Mouse (Mus musculus) thymus, adult 2 months (tissue): Measurements from ENCODE around the gene Mtmr11.

Experiments
- CTCF ChIP-seq: fragments of 200-500 bp; IDR thresholded peaks from 2 replicates; pipeline ENCODE4 v1.5.1; 2012; ENCODE audit warnings: mild to moderate bottlenecking, control low read depth, low read length, moderate library complexity, borderline replicate concordance; ENCODE audit not compliant: control insufficient read depth, poor library complexity, insufficient read depth; ENCODE audit errors: extremely low read depth
- POLR2A ChIP-seq: fragments of 200-500 bp; IDR thresholded peaks from 2 replicates; pipeline ENCODE4 v1.6.1; 2012; ENCODE audit warnings: mild to moderate bottlenecking, low read length, control low read depth, moderate library complexity; ENCODE audit not compliant: control insufficient read depth, poor library complexity, insufficient read depth; ENCODE audit errors: extremely low read depth

GRCm38 (mm10) chr3:96194966-96195365 is 33.2 kb downstream of the Mtmr11 start:
- TF ChIP-seq CTCF = no peak
- no peak for TF ChIP-seq POLR2A
